Mouse (Mus musculus): ENCODE data around the gene Gm14295. TPM values are rescaled to one million over a fixed set of nuclear protein-coding genes. Genes with fewer than 3 reads are reported as not detected.
"Not testable (repeated sequence)": the region's sequence is repeated elsewhere in the genome, so short reads cannot be mapped to it uniquely, and the experiment has no call there.

Gene Gm14295
- 1 to 10 TPM; 4.5 to 9.4 TPM for total RNA-seq (2021)
- long read RNA-seq, experiment 1, partial matches to known transcripts = 0 of 3 reads
- long read RNA-seq, experiment 1, other reads (novel, unspliced or antisense) = 1 of 3 reads
- long read RNA-seq, experiment 2, partial matches to known transcripts = 0 of 6 reads
- long read RNA-seq, experiment 2, other reads (novel, unspliced or antisense) = 2 of 6 reads

- intact Hi-C loops (cut with DNase I); DNase-seq: not testable (repeated sequence)
Observed at GRCm38 (mm10) chr2:176798312-176798711, at the start of gene Gm14295. Gene Gm14295, plus strand, starts transcription at chr2:176798612.

- DNase-seq; intact Hi-C loops (cut with DNase I): not testable (repeated sequence)
Observed at GRCm38 (mm10) chr2:176798785-176799184, 373 bp downstream of the Gm14295 start.

DNA sequence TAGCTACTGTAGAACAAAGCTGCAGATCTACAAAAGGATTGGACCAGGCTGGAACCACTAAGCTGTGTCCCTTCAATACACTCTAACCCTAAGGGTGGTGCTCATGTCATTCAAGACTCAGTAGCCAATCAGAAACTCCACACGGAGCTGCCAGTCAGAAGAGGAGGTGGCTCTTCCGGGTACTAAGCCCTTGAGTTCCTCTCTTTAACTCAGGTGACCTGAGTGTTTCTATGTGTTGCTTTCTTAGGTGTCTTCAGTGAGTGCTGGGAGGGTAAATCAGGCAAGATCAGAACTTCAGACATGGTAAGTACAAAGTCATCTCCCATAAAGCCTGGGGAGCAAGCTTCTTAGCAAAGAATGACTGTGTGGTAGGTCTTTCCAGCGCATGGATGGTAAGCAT is 32.4 kb downstream of the Gm14295 start, which contains the start of gene Gm14408:
Gm14408 (plus strand) TSS at position 301 of the 400 bp plus-strand sequence.
- intact Hi-C loops (cut with DNase I) = not testable (repeated sequence)

More for the DNA sequence above, 32.4 kb downstream of the Gm14295 start, which contains the start of gene Gm14408:
- not testable (repeated sequence) for DNase-seq

Other genes starting within 250 kb of the Gm14295 start
- gene Gm14308, start 162.3 kb upstream of the Gm14295 start, total RNA-seq (2021) = 1 to 10 TPM in 1 of 2 experiments, not detected in 1; 1.0 TPM
- gene Zfp973, start 128.1 kb upstream of the Gm14295 start, total RNA-seq (2021) = 10 to 100 TPM; 10.4 to 10.9 TPM
- 1 to 10 TPM; 5.0 to 6.1 TPM for gene Gm14305, start 90.3 kb upstream of the Gm14295 start, total RNA-seq (2021)
- gene Gm14408, start 32.5 kb downstream of the Gm14295 start, total RNA-seq (2021) = not detected
- 1 to 10 TPM; 2.5 to 3.4 TPM for gene Gm14296, start 129.2 kb downstream of the Gm14295 start, total RNA-seq (2021)
- gene Gm14419, start 202.3 kb downstream of the Gm14295 start, total RNA-seq (2021) = 10 to 100 TPM; 21.3 to 21.8 TPM

Data from gastrocnemius, postnatal 36 days (tissue).